Mouse (Mus musculus) megakaryocyte, embryonic 14.5 days (primary cell): ENCODE results near the gene Arhgap22.

ENCODE experiments used
- FLI1 ChIP-seq: IDR thresholded peaks from 2 replicates; pipeline ENCODE4 v1.6.1; 2012; ENCODE audit warnings: low read length, inconsistent platforms, mixed read lengths
- GATA1 ChIP-seq: IDR thresholded peaks from 3 replicates; pipeline ENCODE4 v1.6.1; 2012; ENCODE audit warnings: mixed read lengths, low read length, inconsistent platforms, borderline replicate concordance

GRCm38 (mm10) chr14:33347738-33348137 lies 133.9 kb downstream of the Arhgap22 start:
- no peak for TF ChIP-seq GATA1
- TF ChIP-seq FLI1: no peak
